Mouse (Mus musculus) C3H10T1/2 (cell line): Measurements from ENCODE around the gene Pde1a. TPM values are rescaled to one million over a fixed set of nuclear protein-coding genes. Genes with fewer than 3 reads are reported as not detected.

Source experiments
- polyA plus RNA-seq, 2 experiments: library from polyadenylated mRNA; unstranded; fragments of >200 nt; fragmentation: generic; extraction: Trizol; gene quantifications; one replicate each; pipeline ENCODE4 v1.2.1; 2012; ENCODE audit warnings: missing spikeins in 2 of 2

Pde1a gene
- 1 to 10 TPM in 1 of 2 experiments, under 1 TPM in 1; 0.05 to 4.3 TPM for polyA plus RNA-seq

GRCm38 (mm10) chr2:80128861-80129698, at the start of gene Pde1a:
TSS of gene Pde1a (minus strand) at chr2:80129458.

Other genes with a start within 250 kb of the Pde1a start
- gene Prdx6b, start 163.0 kb upstream of the Pde1a start, polyA plus RNA-seq: not detected
- 10 to 100 TPM in 1 of 2 experiments, 1 to 10 TPM in 1; 3.0 to 34.9 TPM for gene Dnajc10, start 186.0 kb upstream of the Pde1a start, polyA plus RNA-seq